Mouse (Mus musculus) heart, postnatal 0 days (tissue): Measurements from ENCODE around the gene Rgp1.
A peak's percentile ranks its signal among the peaks of the same experiment; 100 is the strongest.

ENCODE experiments used
- CTCF ChIP-seq: IDR thresholded peaks from 2 replicates; pipeline ENCODE4 v1.5.1; 2016; ENCODE audit warnings: antibody characterized with exemption, control low read depth, low read depth
- EP300 ChIP-seq: IDR thresholded peaks from 2 replicates; pipeline ENCODE4 v1.6.1; 2016; ENCODE audit warnings: antibody characterized with exemption, low read depth

GRCm38 (mm10) chr4:43558028-43558630, 20.4 kb upstream of the Rgp1 start:
- TF ChIP-seq CTCF, result no peak
- TF ChIP-seq EP300, result peak; percentile 50; the same call in 1 of the 2 replicates
